Mouse (Mus musculus) yolk sac, embryonic 10.5 days (tissue): Measurements from ENCODE around the gene Plcz1.

Source experiments
- DNase-seq: peaks from one replicate; pipeline ENCODE4 v3.0.0-alpha.2; 2017; ENCODE audit warnings: low spot score

Gene Plcz1

DNA sequence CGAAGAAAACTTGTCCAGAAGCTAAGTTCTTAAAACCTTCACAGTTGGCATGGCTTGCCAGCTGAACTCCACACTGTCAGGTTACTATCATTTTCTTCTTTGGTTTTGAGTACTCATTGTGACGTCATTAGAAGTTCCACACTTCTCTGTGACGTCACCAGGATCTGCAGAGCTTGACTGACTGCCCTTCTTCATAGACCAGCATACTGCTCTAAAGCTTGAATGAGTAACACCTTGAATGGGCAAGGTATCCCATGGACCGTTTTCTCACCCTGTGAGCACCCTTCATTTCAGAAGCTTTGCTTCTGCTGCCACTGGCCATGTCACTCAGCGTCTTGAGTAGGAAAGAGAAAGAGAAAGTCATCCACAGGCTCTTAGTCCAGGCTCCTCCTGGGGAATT is at the start of gene Plcz1:
Plcz1 (minus strand) TSS at position 101 of the 400 bp plus-strand sequence.
- DNase-seq: no peak

DNA sequence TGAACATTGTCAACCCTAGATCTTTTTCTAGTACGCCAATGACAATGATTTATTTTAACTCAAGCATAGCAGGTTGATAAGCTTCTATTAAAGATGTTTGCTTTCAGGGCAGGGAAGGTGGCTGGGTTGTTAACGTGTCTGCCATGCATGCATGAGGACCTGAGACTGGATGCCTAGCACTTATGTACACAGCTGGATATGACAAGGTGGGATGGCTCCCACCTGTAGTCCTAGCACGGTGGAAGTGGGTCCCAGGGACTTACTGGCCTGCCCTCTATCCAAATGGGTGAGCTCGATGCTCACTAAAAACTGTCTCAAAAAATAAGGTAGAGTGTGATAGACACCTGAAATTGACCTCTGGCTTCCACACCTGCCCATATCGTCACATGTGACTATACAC is 48.6 kb upstream of the Plcz1 start:
- no peak for DNase-seq

DNA sequence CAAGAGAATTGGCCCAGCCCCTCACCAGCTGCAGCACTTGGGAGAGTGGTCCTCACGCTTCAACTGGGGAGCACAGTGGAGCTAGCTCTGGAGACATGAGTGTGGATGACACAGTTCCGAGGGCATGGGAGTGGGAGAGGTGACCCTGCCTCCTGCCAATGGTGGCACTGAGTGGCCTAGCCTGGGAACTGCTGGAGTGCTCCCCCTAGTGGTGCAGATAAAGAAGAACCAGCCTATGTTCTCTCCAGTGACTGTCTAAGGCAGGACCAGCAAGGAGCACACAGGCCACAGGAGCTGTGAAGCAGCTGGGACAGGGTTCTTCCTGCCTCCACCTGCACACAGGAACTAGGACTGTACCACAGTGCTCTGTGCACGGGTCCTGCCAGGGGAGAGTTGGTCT is 40.5 kb upstream of the Plcz1 start:
- no peak for DNase-seq

DNA sequence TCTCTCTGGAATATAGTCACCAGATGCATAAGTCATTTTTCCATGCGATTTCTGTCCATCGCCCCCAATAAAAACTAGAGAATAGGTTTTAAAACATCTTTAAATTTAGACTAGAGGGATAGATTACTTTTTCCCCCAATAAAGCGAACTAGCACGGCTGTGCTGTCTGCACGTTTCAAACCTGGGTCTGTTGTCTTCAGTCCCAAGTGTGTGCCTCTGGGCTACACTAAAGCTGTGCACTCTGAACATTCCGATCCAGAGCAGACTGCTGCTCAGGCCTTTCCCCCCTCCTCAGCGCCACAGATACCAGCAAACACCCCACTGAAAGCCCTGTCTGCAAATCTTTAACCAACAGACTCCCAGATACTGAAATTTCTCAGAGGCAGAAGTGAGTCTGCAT is 39.7 kb upstream of the Plcz1 start:
- no peak for DNase-seq

DNA sequence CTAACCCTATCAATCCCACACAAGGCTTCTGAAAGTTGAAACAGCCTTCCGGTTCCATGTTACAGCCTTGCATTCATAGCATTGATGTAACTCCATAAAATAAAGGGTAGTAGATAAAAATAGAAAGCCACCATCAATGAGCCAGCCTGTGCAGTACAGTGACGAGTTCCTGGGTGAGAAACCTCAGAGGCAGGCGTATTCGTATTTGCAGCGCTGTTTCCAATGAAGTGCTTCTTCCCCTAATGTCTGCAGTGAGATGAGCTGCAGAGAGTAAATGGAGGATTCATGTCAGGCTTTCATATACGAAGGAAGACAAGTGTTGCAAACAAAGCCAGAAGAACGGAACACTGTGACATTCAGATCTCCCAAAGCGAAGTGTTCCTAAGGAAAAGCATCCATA is 27.9 kb upstream of the Plcz1 start:
- DNase-seq: no peak

DNA sequence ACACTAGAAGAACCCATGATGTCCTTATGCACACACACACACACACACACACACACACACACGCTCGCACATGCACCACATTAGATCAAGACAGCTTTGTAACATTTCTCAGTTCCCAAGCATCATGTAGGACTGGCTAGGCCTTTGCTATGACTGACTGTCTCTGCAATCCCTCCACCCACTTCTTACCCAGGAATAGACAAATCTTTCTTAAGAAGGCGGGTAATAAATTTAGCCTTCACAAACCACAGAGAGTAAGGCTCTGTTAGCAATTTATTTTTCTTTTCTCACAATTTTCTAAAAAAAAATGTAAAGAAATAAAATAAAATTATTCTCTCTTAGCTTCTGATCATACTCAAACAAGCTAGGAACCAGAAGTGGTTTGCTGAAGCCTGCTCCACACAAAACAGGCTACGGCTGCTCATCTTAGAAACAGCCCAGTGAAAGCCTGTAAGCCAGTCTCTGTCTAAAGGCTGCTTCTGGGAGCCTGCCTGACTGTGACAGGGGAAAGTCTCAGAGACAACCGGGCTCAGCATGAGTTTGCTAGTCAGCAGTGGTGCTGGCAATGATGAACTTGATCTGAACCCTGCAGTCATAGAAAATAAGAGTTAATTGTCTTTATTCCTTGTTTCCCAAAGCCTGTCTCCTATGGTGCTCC is 13.1 kb upstream of the Plcz1 start:
- DNase-seq: no peak

DNA sequence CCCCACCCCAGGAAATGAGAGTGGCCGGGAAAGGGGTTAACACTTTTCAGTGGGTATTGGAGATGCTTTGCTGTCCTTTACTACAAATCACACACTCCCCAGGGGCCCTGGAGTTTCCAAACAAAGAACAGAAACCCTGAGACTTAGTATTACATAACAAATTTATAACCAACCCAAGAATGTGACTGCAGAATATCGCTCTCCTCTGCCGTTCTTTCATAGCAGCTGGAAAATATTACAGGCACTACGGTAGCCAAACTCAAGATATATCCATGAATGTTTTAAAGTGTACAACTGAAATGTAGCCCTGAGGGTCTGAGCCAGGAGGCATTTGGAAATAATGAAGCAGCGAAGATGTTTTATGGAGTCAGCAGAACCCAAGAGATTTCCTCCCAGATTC is 10.2 kb upstream of the Plcz1 start:
- no peak for DNase-seq

DNA sequence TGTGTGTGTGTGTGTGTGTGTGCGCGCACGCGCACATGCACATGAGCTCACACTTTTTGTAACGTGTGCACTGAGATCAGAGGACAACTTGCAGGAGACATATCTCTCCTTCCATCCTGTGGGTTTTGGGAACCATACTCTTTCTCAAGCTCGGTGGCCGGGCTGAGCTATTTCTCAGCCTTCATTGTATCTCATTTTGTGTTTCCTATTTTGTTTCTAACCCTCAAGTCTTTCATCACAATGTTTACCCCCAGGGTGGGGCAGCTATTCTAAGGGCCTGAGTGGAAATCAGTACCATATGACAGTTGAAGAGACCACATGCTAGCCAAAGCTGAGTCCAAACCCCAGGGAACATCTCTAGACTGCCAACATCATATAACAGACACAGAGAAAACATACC is 305 bp downstream of the Plcz1 start, which contains the start of gene Capza3:
Capza3 (plus strand) TSS at position 301 of the 400 bp plus-strand sequence.
- no peak for DNase-seq

DNA sequence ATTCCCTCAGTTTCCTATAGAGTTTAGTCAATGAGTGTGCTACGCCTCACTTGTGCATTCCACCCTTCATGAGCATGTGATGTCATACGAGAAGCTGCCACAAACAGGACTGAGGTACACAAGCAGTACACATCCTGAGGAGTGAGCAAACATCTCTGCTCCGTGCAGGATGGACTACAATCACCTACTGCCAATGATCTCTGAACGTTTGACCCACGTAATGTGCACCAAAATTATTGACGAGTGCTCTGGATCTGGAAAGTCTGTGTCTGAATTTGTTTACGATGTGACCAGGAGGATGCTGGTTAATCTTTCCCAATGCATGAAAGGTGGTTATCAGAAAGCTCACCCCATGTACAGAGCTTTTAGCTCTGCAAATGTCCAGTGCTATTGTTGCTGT is 16.9 kb downstream of the Plcz1 start:
- DNase-seq: no peak

DNA sequence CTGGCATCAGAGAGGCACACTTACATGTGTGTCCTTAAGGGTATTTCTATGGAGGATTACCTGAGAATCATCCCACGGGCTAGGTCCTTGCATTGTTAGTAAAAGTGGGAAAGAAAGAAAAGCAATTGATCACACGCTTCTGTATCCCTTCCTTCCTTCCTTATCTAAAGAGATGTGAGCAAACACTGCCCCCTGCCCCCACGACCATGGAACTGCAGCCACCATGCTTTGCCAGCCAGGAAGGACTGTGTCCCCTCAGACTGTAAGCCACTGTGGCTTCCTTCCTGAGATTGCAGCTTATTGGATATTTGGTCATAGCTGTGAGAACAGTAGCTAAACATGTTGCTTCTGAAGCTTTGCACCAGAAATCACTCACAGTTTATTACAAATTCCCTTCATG is 36.1 kb downstream of the Plcz1 start:
- DNase-seq: no peak

DNA sequence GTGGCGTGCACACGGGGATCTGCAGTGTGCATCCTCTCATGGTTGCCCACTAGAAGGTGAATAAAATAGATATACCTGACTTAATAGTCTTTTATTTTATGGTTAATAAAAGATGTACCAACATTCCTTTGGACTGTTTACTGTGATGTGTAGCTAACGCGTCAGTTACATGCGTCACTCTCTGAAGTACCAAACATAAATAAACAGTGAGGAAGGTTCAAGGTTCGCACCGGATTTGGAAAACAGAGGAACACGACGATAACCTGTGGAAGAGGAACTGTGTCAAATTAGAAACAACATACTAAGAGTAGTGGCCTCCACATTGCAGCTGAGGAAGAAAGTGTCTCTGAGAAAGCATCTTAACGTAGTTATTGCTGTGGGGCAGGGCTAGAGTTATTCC is 51.7 kb downstream of the Plcz1 start:
- no peak for DNase-seq

DNA sequence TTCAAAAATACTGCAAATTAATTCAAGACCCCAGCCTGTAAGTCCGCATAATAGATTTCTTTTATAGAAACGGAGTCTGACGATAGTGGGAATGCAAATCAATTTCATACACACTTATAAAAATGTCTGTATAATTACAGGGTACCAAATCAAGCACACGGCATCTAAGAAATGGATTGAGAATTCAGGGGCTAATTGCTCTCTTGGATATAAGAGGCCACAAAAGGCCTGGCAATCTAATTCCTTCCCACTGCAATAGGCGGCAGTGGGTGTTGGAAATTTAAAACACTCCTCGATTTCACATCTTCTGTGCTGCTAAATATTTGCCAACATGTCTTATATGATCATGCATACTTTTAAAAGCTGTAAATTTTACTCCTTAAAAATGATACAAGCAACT is 52.2 kb downstream of the Plcz1 start:
- DNase-seq: no peak

DNA sequence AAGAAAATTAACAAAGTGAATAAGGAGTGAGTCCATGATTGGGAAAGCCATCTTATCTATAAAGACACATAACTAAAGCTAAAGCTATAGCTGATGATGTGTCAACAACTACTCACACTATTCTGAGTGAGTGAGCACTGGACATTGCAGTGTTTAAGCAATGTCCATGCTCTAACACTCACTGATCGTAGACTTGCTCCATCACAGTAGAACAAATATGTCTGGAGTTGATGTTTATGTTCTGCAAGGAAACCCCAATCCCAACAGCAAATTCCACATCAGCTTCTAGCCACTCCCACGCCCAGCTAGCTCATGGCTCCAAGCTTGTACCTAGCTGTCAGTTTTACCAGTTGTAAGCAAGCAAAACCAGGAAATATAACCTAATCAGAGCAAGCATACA is 54.7 kb downstream of the Plcz1 start:
- peak; percentile 26 for DNase-seq

DNA sequence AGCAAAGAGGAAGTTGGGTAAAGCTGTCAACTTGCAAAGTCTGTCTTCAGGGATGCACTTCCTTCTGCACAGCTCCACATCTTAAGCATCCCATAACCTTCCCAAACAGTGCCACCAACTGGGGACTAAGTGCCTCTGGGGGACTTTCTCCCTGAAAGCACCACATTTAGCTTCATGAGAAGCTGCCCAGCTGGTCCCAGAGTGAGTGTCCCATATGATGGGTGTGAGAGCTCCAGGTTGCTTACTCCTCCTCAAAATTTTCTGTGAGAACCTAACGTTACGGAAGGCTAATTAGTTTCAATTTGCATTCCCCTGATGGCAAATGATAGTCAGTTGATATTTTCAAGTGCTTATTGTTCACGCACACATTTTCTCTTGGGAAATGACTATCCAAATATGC is 57.2 kb downstream of the Plcz1 start:
- no peak for DNase-seq

DNA sequence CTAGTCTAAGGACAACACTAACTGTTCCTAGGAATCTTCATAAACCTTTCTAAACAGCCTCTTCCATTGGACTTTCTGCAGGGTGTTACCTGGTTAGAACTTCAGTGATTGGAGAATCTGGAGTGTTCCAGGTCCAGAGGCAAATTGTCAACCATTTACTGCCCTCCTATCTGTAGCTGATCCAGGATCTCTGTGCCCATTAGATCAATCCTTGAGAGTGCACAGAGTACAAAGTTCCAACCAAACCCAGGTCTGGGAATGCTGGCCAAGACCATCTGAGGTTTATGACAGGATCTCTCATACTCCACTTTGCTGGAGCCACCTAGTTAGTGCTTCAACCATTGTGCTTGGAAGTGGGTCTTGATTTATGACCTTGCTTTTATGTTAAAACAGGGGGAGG is 60.2 kb downstream of the Plcz1 start:
- no peak for DNase-seq

DNA sequence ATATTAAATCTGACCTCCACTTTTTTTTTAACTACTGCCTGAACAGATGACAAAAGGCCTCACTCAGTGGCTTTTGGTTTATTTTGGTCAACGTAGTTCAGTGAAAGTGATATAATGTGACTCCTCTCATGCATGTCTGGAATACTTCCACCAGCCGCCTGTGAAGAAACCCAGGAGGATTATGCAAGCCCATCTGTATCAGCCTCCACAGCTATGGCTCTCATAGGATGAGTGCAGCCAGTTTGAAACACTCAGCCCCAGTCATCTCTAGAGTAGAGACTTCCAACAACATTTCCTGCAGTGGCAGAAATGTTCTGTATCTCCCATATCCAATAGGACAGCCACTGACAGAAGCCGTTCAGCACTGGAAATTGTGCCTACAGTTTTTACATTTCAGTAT is 63.1 kb downstream of the Plcz1 start:
- peak; percentile 9 for DNase-seq

DNA sequence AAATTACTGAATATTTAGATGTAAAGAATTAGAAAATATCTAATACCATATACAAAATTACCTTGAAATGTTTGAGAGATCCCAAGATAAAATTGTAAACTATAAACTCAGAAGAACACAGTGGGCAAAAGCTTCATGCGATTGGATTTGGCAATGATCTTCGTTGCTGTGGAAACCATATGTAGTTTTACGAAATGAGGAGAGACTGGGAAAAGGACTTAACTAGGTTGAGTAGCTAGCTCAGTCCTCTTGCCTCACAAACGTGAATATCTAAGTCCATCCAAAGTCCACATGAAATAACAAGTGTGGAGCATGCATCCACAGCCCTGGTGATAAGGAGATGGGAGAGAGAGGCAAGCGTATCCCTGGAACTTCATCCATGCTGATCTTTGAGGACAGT is 66.6 kb downstream of the Plcz1 start:
- DNase-seq: no peak

DNA sequence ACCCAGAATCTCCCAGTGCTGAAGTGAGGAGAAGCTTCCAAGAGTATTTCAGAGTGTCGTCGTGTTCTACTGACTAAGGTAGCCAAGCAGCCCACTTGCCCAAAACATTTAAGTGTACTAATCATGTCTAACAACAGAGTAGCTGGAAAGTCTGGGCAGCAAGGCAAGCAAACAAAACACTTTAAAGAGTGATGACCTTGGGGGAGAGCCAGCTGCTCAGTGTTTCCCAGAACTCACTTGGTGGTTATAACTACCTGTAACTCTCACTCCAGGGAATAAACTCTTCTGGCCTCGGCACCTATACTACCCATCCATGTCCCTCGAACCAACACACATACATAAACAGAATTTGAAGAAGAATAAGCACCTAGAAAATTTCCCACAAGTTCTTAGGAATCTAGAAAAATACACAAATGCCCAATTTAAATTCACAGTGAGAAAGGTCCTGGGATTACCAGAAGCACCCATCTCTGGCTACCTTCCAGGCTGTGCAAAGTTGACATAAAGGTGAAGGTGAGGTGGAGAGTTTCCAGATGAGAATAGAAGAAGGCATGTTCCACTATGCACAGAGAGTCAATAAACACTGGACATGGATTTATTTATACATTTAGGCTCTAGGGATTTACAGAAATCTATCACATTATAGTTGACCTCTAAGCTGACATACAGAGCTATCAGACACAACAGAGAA is 69.5 kb downstream of the Plcz1 start:
- DNase-seq: no peak

DNA sequence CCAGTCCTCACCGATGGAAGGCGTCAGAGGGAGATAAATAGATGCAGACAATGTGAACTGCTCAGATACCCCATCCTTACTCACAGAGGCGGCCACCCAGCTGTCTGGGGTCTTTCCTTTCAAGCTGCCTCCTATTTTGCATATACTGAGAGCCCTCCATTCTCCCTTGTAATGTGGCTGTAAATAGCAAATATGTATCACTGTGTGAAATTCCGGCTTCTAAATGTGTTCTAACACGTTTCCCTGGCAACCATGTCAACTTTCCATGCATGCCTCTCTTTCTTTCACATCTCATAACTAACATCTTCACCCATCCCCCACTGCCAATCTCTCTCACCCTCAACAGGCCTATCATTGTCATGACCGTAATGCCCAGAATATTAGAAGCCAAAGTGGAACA is 74.6 kb downstream of the Plcz1 start:
- DNase-seq: no peak

DNA sequence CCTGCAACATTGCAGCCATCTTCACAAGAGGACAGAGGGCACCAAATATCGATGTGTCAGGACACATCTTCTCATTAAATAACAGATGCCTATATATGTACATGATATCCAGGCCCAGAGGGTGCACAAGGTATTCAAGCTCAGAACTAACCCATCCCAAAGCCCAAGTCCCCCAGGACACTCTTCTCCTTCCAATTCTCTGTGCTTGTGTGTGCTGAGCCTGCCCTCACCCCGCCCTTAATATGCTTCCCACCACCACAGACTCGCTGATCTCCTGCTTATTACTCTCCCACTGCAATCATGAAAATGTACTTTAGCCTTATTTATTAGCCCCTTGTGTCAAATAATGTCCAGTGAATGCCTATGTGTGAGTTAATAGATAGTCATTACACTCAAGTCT is 76.4 kb downstream of the Plcz1 start:
- no peak for DNase-seq

DNA sequence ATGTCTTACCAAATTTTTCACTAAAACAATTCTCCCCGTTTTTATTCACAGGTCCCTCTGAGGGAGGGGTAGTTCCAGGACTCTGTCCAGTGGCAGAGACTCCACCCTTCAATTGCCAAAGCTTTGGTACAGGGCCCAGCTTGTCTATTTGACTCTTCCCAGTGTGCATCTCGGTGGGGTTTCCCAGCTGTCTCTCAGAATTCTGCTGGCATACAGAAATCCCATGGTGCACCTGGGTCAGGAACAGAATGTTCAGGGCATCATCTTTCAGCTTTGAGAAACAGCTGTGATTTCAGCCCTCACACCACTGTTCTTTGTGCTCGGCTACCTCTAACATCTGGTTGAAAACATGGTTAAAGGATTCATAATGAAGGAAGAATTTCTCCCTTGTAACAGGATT is 77.5 kb downstream of the Plcz1 start:
- no peak for DNase-seq

DNA sequence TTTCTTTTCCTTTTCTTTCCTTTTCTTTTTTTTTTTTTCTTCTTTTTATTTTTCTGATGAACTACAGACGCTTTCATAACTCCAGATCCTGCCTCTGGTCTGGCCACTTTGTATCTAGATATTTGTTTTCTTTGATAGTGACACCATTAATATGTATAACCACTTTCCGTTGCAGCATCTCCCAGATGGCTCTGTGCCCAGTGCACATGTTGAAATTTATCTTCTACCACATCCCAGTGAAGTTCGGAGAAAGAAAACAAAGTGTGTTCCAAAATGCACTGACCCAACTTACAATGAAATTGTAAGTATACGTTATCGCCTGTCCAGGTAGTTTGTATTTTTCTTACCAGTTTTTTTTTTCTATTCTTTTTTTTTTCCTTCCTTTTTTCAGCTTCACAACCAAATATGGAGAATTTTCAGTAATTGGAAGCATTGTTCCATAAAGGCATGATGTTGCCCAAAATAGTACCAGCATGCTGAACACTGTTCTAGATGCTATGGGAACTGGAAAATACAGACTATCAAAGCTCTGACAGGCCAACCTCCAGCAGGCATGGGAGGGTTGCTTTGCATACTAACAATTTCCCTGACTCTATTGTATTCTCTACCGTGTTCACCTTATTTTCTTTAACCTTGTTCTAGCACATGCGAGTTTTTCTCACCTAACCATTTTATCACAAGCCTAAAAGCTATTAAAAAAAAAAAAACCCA is 83.6 kb downstream of the Plcz1 start:
- no peak for DNase-seq

DNA sequence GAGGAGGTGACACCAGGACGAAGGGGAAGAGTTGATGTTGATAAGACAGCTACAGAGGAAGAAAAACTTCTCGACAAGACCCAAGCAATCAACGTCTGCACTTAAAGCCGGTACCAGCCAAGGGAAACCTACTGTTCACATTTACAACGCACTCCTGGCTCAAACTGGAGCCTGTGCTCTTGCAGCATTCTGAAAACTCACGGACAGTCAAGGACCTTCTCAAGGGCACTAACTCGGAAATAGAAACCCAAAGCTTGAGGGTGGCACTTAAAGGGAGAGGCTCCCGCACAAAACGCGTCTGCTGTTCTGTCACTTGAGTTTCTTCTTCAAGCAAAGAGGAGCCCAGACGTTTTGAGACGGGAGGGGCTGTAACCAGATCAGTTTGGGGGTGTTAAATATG is 87.7 kb downstream of the Plcz1 start:
- no peak for DNase-seq
